Mouse (Mus musculus) spleen, adult 2 months (tissue): ENCODE data around the gene Ccl22.

Experiments
- CTCF ChIP-seq: fragments of 200-500 bp; IDR thresholded peaks from 2 replicates; pipeline ENCODE4 v1.5.1; 2011; ENCODE audit warnings: mild to moderate bottlenecking, inconsistent platforms; ENCODE audit not compliant: insufficient read depth, insufficient read length, insufficient replicate concordance; ENCODE audit errors: extremely low read depth
- POLR2A ChIP-seq: fragments of 200-500 bp; IDR thresholded peaks from 2 replicates; pipeline ENCODE4 v1.6.1; 2011; ENCODE audit warnings: low read depth, low read length, inconsistent platforms

- TF ChIP-seq CTCF (no peak), POLR2A (no peak)
Measured at GRCm38 (mm10) chr8:94699366-94699765, 46.0 kb upstream of the Ccl22 start.
